Mouse (Mus musculus): ENCODE data around the gene Ctcfl.

DNA sequence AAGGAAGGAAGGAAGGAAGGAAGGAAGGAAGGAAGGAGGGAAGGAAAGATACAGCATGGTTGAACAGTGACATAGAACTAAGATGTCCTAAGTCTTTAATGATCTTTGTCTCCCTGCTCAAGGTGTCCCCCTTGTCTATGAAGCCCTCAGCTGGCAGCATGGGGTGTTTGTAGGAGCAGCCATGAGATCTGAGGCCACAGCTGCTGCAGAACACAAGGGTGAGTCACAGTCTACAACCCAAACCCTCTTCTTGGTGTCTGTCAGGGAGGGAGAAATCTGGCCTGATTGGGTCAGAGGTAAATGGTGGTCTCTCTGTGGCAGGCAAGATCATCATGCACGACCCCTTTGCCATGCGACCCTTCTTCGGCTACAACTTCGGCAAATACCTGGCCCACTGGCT is 38.5 kb upstream of the Ctcfl start:
- TF ChIP-seq CTCF (IDR thresholded peaks at IDR 0.05; ENCODE audit: low read depth, low read length): no peak; the same call in 1 of the 2 replicates
- no peak for TF ChIP-seq POLR2A (IDR thresholded peaks at IDR 0.05; ENCODE audit: extremely low read depth, insufficient read depth, low read length)

Data from liver, adult 2 months (tissue).